Mouse (Mus musculus) kidney, adult 11 months (tissue): ENCODE data around the gene Kcnh2.

Source experiments
- DNase-seq: peaks from one replicate; pipeline ENCODE4 v3.0.0; 2022

Gene Kcnh2

DNA sequence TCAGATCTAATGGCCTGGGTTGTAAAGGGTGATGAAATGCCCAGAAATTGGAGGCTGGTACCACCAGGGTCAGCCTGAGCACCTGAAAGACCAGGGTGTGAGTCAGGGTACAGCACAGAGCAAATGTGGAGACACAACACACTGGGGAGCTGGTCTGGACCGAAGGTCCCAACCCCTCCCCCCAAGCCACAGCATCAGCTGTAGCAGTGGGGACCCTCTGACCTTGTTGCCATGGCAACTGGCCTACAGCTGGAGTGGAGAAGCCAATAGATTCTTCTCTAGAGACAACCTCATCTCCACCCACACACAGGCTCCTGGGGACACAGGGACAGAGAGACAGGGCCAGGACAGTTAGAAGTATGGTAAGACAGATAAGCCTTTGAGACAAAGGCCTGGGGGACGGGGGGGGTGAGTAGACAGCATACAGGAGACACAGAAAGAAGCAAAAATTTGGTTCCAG, 7.4 kb downstream of the Kcnh2 start:
- no peak for DNase-seq

DNA sequence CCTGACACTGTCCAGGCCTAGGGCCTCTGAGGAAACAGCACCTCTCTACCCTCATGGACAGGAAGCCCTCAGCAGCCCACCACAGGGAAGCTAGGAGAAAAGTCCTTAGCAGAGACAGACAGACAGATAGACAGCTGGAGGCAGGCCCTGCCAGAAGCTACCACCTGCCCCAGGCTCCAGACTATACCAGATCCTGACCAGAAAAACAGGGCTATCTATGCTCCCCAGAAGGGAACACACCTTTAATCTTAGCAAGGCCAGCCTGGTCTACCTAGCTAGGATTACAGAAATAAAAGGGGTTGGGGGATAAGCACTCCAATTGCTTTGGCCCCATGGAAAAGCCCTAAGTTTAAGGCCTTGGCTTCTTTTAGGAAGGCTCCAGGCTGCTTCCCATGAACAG, 8.0 kb downstream of the Kcnh2 start:
- DNase-seq = no peak

DNA sequence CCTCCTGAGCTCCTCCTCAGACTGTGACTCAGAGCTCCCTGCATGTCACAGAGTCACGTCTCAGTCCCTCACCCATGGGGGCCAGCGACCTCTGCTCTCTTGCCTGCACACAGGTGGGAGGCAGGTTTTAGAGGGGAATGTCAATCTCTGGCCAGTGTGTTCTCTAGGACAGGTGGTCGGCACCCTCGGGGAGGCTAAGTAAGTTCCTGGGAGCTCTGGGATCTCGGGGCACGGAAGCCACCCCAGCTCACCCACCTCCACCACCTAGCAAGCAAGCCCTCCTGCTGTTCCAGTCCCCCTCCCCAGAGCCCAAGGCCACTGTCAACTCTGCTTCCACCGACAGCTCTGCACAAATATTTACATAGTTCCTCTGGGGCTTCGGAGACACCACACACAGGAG, 8.4 kb downstream of the Kcnh2 start:
- no peak for DNase-seq

DNA sequence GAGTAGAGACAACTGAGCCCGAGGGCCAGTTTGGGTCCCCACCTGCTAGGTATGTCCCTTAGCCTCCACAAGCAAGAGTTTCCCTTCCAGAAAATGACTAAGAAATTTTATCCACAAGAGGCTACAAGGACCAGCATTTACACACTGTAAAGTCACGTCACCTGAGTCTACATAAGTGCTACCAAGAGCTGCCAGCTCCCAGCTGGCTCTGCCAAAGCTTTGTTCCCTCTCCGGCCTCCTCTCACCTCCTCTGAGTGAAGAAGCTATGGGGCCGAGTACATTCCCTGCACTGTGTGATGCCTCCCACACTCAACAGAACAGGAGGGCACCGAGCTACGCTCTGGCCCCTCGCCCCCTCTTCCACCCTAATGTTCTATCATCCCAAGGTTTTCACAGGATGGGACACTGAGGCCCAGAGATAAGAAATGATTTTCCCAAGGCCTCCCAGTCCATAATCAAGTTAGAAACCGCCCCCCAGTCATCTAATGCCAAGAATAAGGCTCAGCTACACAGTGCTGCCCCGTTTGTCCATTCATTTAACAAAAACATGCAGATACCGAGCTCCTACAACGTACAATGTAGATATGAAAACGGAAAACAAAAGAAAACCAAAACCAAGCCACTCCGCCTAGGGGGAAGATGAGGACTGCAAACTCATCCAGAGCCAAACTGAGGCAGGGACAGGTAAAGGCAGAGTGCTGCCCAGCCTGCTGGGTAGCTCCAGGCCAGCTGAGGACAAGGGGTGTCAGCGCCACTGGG, 9.0 kb downstream of the Kcnh2 start:
- no peak for DNase-seq

GRCm38 (mm10) chr5:24337821-24338220, 13.6 kb downstream of the Kcnh2 start:
- no peak for DNase-seq

DNA sequence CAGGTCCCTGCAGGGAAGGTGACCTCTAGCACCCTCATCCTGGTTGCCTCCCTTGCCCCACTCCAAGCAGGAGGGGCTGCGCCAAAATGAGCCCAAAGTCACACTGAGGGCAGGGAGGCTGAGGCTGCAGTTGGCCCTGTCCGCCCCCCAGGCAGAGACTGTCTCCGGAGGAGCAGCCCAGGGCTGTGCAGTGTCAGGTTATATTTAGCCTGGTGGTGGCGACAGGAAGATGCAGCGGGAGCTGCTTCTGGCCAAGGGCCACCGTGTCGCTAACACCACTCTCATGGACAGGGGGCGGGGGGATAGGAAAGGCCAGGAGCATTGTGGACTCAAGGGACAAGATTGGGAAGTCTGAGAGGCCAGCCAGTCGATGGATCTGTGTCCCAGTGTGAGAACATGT, 14.0 kb downstream of the Kcnh2 start:
- DNase-seq = no peak

DNA sequence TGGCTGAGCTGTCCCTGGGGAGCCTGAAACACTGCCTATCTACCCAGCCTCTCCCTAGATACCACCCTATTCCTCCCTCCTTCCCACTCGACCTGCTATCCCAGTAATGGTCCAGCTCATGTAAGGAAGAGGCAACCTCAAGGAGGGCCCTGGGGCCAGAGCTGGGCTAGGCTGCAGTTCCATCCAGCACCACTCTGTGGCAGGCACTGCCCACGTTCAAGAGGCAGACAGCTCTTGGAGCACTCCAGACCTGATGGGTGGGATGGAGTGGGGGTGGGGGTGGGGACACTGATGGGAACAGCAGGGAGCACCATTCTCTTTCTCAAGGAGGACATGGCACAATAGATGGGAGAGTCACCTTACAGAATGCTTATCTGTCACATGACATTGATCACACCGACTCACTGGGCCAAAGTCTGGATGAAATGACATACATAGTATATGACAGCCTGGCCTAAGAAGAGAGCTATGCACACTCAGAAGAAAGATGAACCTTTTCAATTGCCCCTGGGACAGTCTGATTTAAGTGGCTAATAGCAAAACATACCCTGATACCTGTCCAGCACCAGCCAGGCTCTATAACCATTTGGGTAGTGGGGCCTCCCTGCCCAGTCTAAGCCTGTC, 15.4 kb downstream of the Kcnh2 start:
- no peak for DNase-seq

DNA sequence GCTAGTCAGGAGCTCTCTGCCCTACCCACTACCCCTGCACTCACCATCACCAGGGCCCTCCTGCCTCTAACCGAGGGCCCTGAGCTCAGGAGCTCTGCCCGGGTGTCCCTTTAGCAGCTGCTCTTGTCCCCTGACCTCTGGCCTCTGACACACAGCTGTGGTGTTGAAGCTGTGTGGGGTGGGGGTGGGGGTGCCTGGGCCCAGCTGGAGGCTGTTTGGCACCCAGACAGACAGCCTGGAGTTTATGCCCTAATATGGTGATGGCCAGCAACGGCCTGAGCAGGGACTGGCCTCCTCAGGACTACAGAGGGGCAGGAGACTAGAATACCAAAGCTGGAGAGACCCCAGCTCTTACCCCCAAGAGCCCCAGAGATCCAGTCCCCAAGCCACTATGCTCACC, 16.7 kb downstream of the Kcnh2 start:
- no peak for DNase-seq

DNA sequence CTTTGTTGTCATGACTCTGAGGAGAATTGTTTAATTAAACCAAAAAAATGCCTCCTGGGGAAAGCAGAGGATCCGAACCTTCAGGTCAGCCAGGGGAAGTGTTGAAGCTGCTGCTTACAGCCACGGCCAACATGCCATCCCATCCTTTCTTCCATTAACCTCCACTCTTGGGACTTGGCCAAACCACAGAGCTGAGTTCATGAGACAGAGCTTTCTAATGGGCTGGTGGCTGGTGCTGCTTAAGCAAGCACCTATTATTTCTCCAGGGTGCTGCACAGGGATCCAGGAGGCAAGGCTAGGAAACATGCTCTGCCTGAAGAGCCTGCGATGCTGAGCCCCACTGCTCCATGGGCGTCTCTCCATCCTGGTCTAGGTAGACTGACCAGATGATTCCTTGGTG, 19.0 kb downstream of the Kcnh2 start:
- no peak for DNase-seq

DNA sequence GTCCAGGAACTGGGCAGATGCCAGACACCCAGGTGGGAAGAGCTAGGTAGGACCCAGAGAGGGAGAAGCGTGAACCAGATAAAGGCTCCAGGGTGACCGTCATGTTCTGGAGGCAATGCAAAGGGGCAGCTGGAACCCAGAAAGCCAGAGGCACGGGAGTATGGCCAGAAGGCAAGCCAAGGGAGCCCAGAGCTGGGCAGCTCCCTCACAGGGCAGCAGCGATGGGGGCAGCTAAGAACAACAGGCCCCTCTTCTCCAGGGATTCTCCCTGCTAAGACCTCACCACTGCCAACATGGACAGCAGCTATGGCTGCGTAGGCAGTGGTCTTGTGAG, 21.5 kb downstream of the Kcnh2 start:
- no peak for DNase-seq

- peak; percentile 66 for DNase-seq
Observed at GRCm38 (mm10) chr5:24329212-24329964, 22.0 kb downstream of the Kcnh2 start.

DNA sequence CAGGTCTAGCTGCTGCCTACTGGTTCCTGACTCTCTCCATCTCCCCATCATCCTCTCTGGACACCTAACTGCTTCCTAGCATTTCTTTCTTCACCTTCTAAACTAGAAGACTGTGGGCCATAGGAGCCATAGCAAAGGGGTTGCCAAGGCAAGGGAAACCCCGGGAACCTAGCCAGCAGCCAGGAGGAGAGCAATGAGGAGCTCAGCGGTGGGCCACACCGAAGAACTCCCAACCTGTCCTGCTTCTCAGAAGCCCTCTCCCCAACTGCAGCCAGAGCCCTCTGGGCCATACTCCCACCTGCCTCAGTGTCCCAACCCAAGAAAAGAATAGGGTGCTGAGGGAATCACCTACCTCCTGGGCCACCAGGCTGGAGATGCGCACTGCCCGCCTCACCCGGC, 22.6 kb downstream of the Kcnh2 start:
- no peak for DNase-seq

- DNase-seq = no peak
Observed at GRCm38 (mm10) chr5:24326842-24327417, 24.5 kb downstream of the Kcnh2 start.

GRCm38 (mm10) chr5:24326166-24326841, 25.1 kb downstream of the Kcnh2 start:
- DNase-seq = no peak

DNA sequence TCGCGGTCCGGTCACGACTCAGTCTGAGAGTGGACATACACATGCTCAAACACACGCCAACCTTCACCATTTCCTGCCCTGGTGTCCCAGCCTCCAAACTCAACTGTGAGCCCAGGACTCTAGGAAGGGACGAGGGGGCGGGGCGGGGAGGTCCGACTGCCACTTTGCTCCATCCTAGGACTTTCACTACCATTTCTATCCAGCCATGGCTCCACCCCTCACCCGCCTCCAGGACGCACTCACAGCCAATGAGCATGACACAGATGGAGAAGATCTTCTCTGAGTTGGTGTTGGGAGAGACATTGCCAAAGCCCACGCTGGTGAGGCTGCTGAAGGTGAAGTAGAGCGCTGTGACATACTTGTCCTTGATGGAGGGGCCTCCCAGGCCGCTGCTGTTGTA, 26.2 kb downstream of the Kcnh2 start:
- DNase-seq = no peak

- DNase-seq = no peak
Observed at GRCm38 (mm10) chr5:24321711-24322682, 29.4 kb downstream of the Kcnh2 start.

DNA sequence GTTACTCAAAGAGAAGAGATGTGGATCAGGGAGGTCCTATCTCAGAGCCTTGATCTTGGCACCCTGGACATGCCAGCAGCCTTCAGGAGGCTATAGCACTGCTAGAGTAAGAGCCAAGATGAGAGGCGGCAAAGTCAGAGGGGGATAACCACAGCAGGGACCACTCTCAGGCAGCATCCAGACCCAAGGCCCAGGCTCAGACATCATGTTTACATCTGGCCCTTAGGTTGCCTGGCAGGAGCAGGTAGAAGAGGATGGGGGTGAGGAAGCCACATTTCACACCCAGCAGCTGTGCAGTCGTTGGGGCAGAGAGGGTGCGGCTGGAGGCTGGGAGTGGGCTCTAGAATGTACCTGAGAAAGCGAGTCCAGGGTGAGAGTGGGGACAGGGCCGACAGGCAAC, 30.5 kb downstream of the Kcnh2 start:
- DNase-seq = no peak

- no peak for DNase-seq
Observed at GRCm38 (mm10) chr5:24320467-24320813, 31.0 kb downstream of the Kcnh2 start.

DNA sequence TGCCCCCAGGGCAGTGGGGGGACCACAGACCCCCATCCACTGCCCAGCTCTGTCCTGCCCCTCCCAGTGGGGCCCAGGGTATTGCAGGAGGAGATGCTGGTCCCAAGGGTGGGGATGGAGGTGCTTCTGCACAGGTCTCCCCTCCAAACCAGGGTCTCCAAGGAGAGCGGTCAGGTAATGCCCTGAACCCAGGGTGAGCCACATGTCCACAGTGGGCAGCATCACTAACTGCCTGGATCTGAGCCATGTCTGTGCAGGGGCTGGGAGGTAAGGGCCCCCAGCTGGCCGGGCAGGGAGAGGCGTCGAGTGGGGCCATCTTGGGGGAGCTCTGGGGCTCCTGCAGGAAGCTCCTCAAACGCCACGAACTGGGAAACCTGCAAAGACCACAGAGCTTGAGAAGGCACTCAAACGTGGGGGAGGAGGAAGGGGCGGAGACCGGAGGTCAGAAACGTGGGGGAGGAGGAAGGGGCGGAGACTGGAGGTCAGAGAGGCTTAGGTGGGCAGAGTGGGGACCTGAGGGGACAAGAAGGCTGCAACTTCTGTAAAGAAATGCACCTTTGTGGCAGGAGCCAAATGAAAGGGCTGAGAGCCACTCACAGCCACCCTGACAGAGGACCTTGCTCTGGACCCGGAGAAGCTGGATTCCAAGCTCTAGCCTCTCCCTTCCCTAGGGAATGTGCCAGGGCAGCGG, 31.5 kb downstream of the Kcnh2 start:
- DNase-seq = no peak

DNA sequence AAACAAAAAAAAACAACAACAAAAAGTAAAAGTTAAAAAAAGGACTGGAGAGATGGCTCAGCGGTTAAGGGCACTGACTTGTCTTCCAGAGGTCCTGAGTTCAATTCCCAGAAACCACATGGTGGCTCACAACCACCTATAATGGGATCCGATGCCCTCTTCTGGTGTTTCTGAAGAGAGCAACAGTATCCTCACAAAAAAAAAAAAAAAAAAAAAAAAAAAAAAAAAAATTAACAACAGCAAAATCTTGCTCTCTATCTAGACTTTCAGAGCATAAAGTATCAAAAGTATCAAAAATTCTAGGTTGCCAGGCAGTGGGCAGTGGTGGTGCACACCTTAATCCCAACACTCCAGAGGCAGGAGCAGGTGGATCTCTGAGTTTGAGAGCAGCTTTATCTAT, 42.2 kb downstream of the Kcnh2 start:
- DNase-seq = no peak

GRCm38 (mm10) chr5:24308621-24309020, 42.8 kb downstream of the Kcnh2 start:
- no peak for DNase-seq
